Mouse (Mus musculus): ENCODE results near the gene Gm4302. TPM values are rescaled to one million over a fixed set of nuclear protein-coding genes. Genes with fewer than 3 reads are reported as not detected.
"Not testable (repeated sequence)": the region's sequence is repeated elsewhere in the genome, so short reads cannot be mapped to it uniquely, and the experiment has no call there.

Gm4302 gene
- not detected in 2 replicates for polyA plus RNA-seq (2016; fragmentation: Nextera tagmentation; extraction: Ambion mirVana)

- H3K4me2 ChIP-seq (replicated peaks); H3K9ac ChIP-seq; H3K9me3 ChIP-seq; H3K36me3 ChIP-seq; H3K4me3 ChIP-seq; H3K27me3 ChIP-seq (replicated peaks); H3K4me1 ChIP-seq; ATAC-seq (ENCODE audit: low FRiP score, low read depth); H3K27ac ChIP-seq: not testable (repeated sequence)
- WGBS, result no CpG with 5 or more reads among the region's 3 CpGs
These were observed at the start of gene Gm4302 for GRCm38 (mm10) chr10:100340536-100340935. TSS of gene Gm4302 (plus strand) at chr10:100340836.

- H3K4me1 ChIP-seq, result no peaks in the 10 kb centered on the region
- H3K36me3 ChIP-seq, result no peaks in the 10 kb centered on the region
- H3K9me3 ChIP-seq, result no peaks in the 10 kb centered on the region
- H3K9ac ChIP-seq, result no peak overlapping the region
- H3K27me3 ChIP-seq (replicated peaks), result no peaks in the 10 kb centered on the region
- H3K4me3 ChIP-seq, result no peak overlapping the region
- ATAC-seq (ENCODE audit: low FRiP score, low read depth), result no peak
- H3K27ac ChIP-seq, result no peak overlapping the region
- WGBS, result 85% methylated on average over 2 of the region's 2 CpGs
- H3K4me2 ChIP-seq (replicated peaks), result no peak overlapping the region
These were observed 44.5 kb upstream of the Gm4302 start for GRCm38 (mm10) chr10:100296105-100296504.

- not testable (repeated sequence) for H3K4me2 ChIP-seq (replicated peaks); H3K9ac ChIP-seq; H3K36me3 ChIP-seq; H3K4me3 ChIP-seq; H3K27me3 ChIP-seq (replicated peaks); H3K9me3 ChIP-seq; ATAC-seq (ENCODE audit: low FRiP score, low read depth); H3K27ac ChIP-seq; H3K4me1 ChIP-seq
These were observed 40.5 kb upstream of the Gm4302 start for GRCm38 (mm10) chr10:100300106-100300505.

GRCm38 (mm10) chr10:100335376-100335775 is 5.3 kb upstream of the Gm4302 start, which contains the start of gene Gm4301:
TSS of gene Gm4301 (plus strand) at chr10:100335676.
- H3K36me3 ChIP-seq; H3K9me3 ChIP-seq; ATAC-seq (ENCODE audit: low FRiP score, low read depth); H3K27me3 ChIP-seq (replicated peaks); H3K4me2 ChIP-seq (replicated peaks); H3K4me1 ChIP-seq; H3K4me3 ChIP-seq; H3K27ac ChIP-seq; H3K9ac ChIP-seq: not testable (repeated sequence)
- no CpG with 5 or more reads among the region's 2 CpGs for WGBS

- H3K4me1 ChIP-seq; H3K27ac ChIP-seq; H3K9ac ChIP-seq; H3K9me3 ChIP-seq; H3K36me3 ChIP-seq; H3K4me2 ChIP-seq (replicated peaks); H3K4me3 ChIP-seq; ATAC-seq (ENCODE audit: low FRiP score, low read depth); H3K27me3 ChIP-seq (replicated peaks): not testable (repeated sequence)
- no CpG with 5 or more reads among the region's 3 CpGs for WGBS
These were observed 5.0 kb downstream of the Gm4302 start, which contains the start of gene Gm4303 for GRCm38 (mm10) chr10:100345672-100346071. TSS of gene Gm4303 (plus strand) at chr10:100345972.

- not testable (repeated sequence) for H3K27me3 ChIP-seq (replicated peaks); ATAC-seq (ENCODE audit: low FRiP score, low read depth); H3K4me1 ChIP-seq; H3K4me3 ChIP-seq; H3K9ac ChIP-seq; H3K36me3 ChIP-seq; H3K4me2 ChIP-seq (replicated peaks); H3K27ac ChIP-seq; H3K9me3 ChIP-seq
- no CpG with 5 or more reads among the region's 3 CpGs for whole genome bisulfite sequencing
These were observed 10.2 kb downstream of the Gm4302 start, which contains the start of gene Gm4305 for GRCm38 (mm10) chr10:100350793-100351192. TSS of gene Gm4305 (plus strand) at chr10:100351093.

- H3K4me3 ChIP-seq; H3K36me3 ChIP-seq; ATAC-seq (ENCODE audit: low FRiP score, low read depth); H3K9ac ChIP-seq; H3K27me3 ChIP-seq (replicated peaks); H3K4me2 ChIP-seq (replicated peaks); H3K27ac ChIP-seq; H3K9me3 ChIP-seq; H3K4me1 ChIP-seq: not testable (repeated sequence)
- 88% methylated on average over 2 of the region's 2 CpGs for WGBS
These were observed 16.2 kb downstream of the Gm4302 start for GRCm38 (mm10) chr10:100356841-100357240.

GRCm38 (mm10) chr10:100361038-100361437 is 20.4 kb downstream of the Gm4302 start, which contains the start of gene Gm4307:
TSS of gene Gm4307 (plus strand) at chr10:100361338.
- not testable (repeated sequence) for H3K9ac ChIP-seq; H3K9me3 ChIP-seq; H3K27me3 ChIP-seq (replicated peaks); H3K27ac ChIP-seq; H3K4me2 ChIP-seq (replicated peaks); H3K4me1 ChIP-seq; ATAC-seq (ENCODE audit: low FRiP score, low read depth); H3K4me3 ChIP-seq; H3K36me3 ChIP-seq
- WGBS, result no CpG with 5 or more reads among the region's 3 CpGs

GRCm38 (mm10) chr10:100382460-100382859 is 41.8 kb downstream of the Gm4302 start, which contains the start of gene Gm4312:
TSS of gene Gm4312 (minus strand) at chr10:100382560.
- not testable (repeated sequence) for H3K4me3 ChIP-seq; H3K4me2 ChIP-seq (replicated peaks); H3K4me1 ChIP-seq; H3K27ac ChIP-seq; H3K9ac ChIP-seq; H3K9me3 ChIP-seq; ATAC-seq (ENCODE audit: low FRiP score, low read depth); H3K36me3 ChIP-seq; H3K27me3 ChIP-seq (replicated peaks)
- WGBS, result no CpG with 5 or more reads among the region's 2 CpGs

Other genes with a start within 250 kb of the Gm4302 start
- not detected in 2 replicates for gene Gm4301, start 5.2 kb upstream of the Gm4302 start, polyA plus RNA-seq (2016; fragmentation: Nextera tagmentation; extraction: Ambion mirVana)
- not detected in 2 replicates for gene Gm4303, start 5.1 kb downstream of the Gm4302 start, polyA plus RNA-seq (2016; fragmentation: Nextera tagmentation; extraction: Ambion mirVana)
- not detected in 2 replicates for gene Gm4305, start 10.3 kb downstream of the Gm4302 start, polyA plus RNA-seq (2016; fragmentation: Nextera tagmentation; extraction: Ambion mirVana)
- not detected in 2 replicates for gene Gm4307, start 20.5 kb downstream of the Gm4302 start, polyA plus RNA-seq (2016; fragmentation: Nextera tagmentation; extraction: Ambion mirVana)
- not detected in 2 replicates for gene Gm4312, start 41.7 kb downstream of the Gm4302 start, polyA plus RNA-seq (2016; fragmentation: Nextera tagmentation; extraction: Ambion mirVana)
- 12.4 and 13.6 TPM in 2 replicates for gene Tmtc3, start 146.5 kb downstream of the Gm4302 start, polyA plus RNA-seq (2016; fragmentation: Nextera tagmentation; extraction: Ambion mirVana)
- 6.0 and 6.7 TPM in 2 replicates for gene Cep290, start 146.7 kb downstream of the Gm4302 start, polyA plus RNA-seq (2016; fragmentation: Nextera tagmentation; extraction: Ambion mirVana)
- 11.3 and 12.3 TPM in 2 replicates for gene 4930430F08Rik, start 249.6 kb downstream of the Gm4302 start, polyA plus RNA-seq (2016; fragmentation: Nextera tagmentation; extraction: Ambion mirVana)
- gene 1700017N19Rik, start 249.6 kb downstream of the Gm4302 start, polyA plus RNA-seq (2016; fragmentation: Nextera tagmentation; extraction: Ambion mirVana), result not detected in 2 replicates

Measured in neural tube, embryonic 12.5 days (tissue).